Mouse (Mus musculus) MEL (cell line): ENCODE measurements around the gene Ehbp1l1.

Experiments
- CTCF ChIP-seq, 3 experiments: IDR thresholded peaks in 2 of 3; conservative IDR thresholded peaks in 1 of 3; 2 replicates each; pipeline ENCODE4 v1.5.1; 2011 to 2012; ENCODE audit warnings: low read length in 3 of 3, low read depth in 2 of 3, mild to moderate bottlenecking in 2 of 3, improper control_type of control experiment in 1 of 3, inconsistent platforms in 1 of 3, mixed read lengths in 1 of 3, moderate library complexity in 1 of 3; ENCODE audit not compliant: control insufficient read depth in 1 of 3, insufficient read depth in 1 of 3, poor library complexity in 1 of 3, severe bottlenecking in 1 of 3
- EP300 ChIP-seq, 2 experiments: IDR thresholded peaks; 2 replicates each; pipeline ENCODE4 v1.6.1; 2011; ENCODE audit warnings: improper control_type of control experiment in 2 of 2, low read length in 2 of 2, low read depth in 1 of 2, mild to moderate bottlenecking in 1 of 2
- ETS1 ChIP-seq: IDR thresholded peaks from 2 replicates; pipeline ENCODE4 v1.6.1; 2012; ENCODE audit warnings: low read depth, mild to moderate bottlenecking, inconsistent platforms, low read length, improper control_type of control experiment, moderate library complexity
- GATA1 ChIP-seq: IDR thresholded peaks from 2 replicates; pipeline ENCODE4 v1.6.1; 2011; ENCODE audit warnings: low read depth, low read length, improper control_type of control experiment
- JUND ChIP-seq: IDR thresholded peaks from 2 replicates; pipeline ENCODE4 v1.6.1; 2011; ENCODE audit warnings: low read depth, mild to moderate bottlenecking, improper control_type of control experiment, low read length
- MAFK ChIP-seq: IDR thresholded peaks from 2 replicates; pipeline ENCODE4 v1.6.1; 2011; ENCODE audit warnings: low read depth, mild to moderate bottlenecking, low read length, improper control_type of control experiment, borderline replicate concordance
- POLR2A ChIP-seq, 2 experiments: IDR thresholded peaks; 2 replicates each; pipeline ENCODE4 v1.6.1; 2011 to 2012; ENCODE audit warnings: low read length in 2 of 2, mild to moderate bottlenecking in 2 of 2, control low read depth in 1 of 2, improper control_type of control experiment in 1 of 2, low read depth in 1 of 2, moderate library complexity in 1 of 2; ENCODE audit not compliant: control insufficient read depth in 1 of 2, insufficient read depth in 1 of 2, poor library complexity in 1 of 2
- POLR2AphosphoS2 ChIP-seq: IDR thresholded peaks from 2 replicates; pipeline ENCODE4 v1.6.1; 2011; ENCODE audit warnings: low read length, improper control_type of control experiment
- TAL1 ChIP-seq: IDR thresholded peaks from 2 replicates; pipeline ENCODE4 v1.6.1; 2012; ENCODE audit warnings: mild to moderate bottlenecking, inconsistent platforms, low read length, moderate library complexity, mixed read lengths
- USF1 ChIP-seq: IDR thresholded peaks from 2 replicates; pipeline ENCODE4 v1.6.1; 2014; ENCODE audit warnings: low read depth, mild to moderate bottlenecking, inconsistent platforms, low read length, improper control_type of control experiment, moderate library complexity
- USF2 ChIP-seq, 2 experiments: IDR thresholded peaks; 2 replicates each; pipeline ENCODE4 v1.6.1; 2011 to 2012; ENCODE audit warnings: improper control_type of control experiment in 2 of 2, low read length in 2 of 2, borderline replicate concordance in 1 of 2, inconsistent platforms in 1 of 2, low read depth in 1 of 2, mild to moderate bottlenecking in 1 of 2; ENCODE audit not compliant: insufficient read depth in 1 of 2

DNA sequence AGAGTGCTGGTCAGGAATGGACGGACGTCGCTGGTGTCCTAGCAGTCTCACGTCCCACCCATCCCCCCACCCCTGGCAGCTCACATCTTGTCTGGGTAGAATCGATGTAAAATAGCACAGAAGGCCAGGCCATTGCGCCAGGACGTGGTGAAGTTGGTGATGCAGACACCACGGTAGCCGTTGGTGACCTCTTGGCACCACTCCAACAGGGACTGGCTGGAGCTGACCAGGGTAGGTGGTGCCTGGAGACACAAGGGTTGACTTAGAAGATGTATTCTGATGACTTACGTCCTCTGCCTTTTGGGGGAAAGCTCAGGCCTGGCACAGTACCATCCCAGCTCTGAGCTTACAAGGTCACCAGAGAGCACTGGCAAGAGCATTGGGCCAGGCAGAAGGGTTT is 9.2 kb downstream of the Ehbp1l1 start:
- TF ChIP-seq POLR2A (IDR thresholded peaks at IDR 0.05; ENCODE audit: control insufficient read depth in 1 of 2, insufficient read depth in 1 of 2, low read depth in 1 of 2, low read length in 2 of 2, poor library complexity in 1 of 2) (no peak), CTCF (IDR thresholded peaks at IDR 0.05 in 2 of 3, conservative IDR thresholded peaks at IDR 0.05 in 1 of 3; ENCODE audit: control insufficient read depth in 1 of 3, insufficient read depth in 1 of 3, low read depth in 2 of 3, low read length in 3 of 3, poor library complexity in 1 of 3, severe bottlenecking in 1 of 3) (no peak), TAL1 (no peak), ETS1 (no peak), USF1 (no peak), GATA1 (no peak), POLR2AphosphoS2 (no peak), MAFK (no peak), USF2 (IDR thresholded peaks at IDR 0.05; ENCODE audit: borderline replicate concordance in 1 of 2, insufficient read depth in 1 of 2, low read depth in 1 of 2, low read length in 2 of 2) (no peak), EP300 (IDR thresholded peaks at IDR 0.05; ENCODE audit: low read depth in 1 of 2, low read length in 2 of 2) (no peak), JUND (no peak)
